Mouse (Mus musculus): Measurements from ENCODE around the gene Cdh26. TPM values are rescaled to one million over a fixed set of nuclear protein-coding genes. Genes with fewer than 3 reads are reported as not detected.

Gene Cdh26
- polyA plus RNA-seq, 1 experiment from 2014 or later: not detected

- ATAC-seq (ENCODE audit: insufficient read depth) (no peak), DNase-seq (no peak)
- H3K27me3 ChIP-seq (ENCODE audit: insufficient read depth, low read length): no peaks in the 10 kb centered on the region
- no peak overlapping the region for H3K4me3 ChIP-seq (ENCODE audit: low read depth, low read length)
- no peak overlapping the region for H3K9ac ChIP-seq
- H3K9me3 ChIP-seq (ENCODE audit: low read depth, low read length): no peaks in the 10 kb centered on the region
- TF ChIP-seq CTCF (IDR thresholded peaks at IDR 0.05; ENCODE audit: low read depth): no peak
- 69% methylated on average over 2 of the region's 2 CpGs for WGBS
- H3K4me2 ChIP-seq: no peak overlapping the region
- H3K4me1 ChIP-seq (ENCODE audit: insufficient read depth): peaks cover 3% of the 10 kb centered on the region; the same call in 1 of the 2 replicates
- no peak overlapping the region for H3K27ac ChIP-seq (ENCODE audit: low read depth)
- no peaks in the 10 kb centered on the region for H3K36me3 ChIP-seq (ENCODE audit: insufficient read depth)
Measured at GRCm38 (mm10) chr2:178433903-178434302, 3.6 kb downstream of the Cdh26 start.

GRCm38 (mm10) chr2:178437311-178437710 lies 7.0 kb downstream of the Cdh26 start:
- no peak for TF ChIP-seq CTCF (IDR thresholded peaks at IDR 0.05; ENCODE audit: low read depth)
- no peak for ATAC-seq (ENCODE audit: insufficient read depth)
- 50% methylated on average over 9 of the region's 9 CpGs for WGBS

GRCm38 (mm10) chr2:178449386-178449785 lies 19.1 kb downstream of the Cdh26 start:
- Histone ChIP-seq H3K4me2 (no peak overlapping the region), H3K4me3 (ENCODE audit: low read depth, low read length) (no peak overlapping the region), H3K27me3 (ENCODE audit: insufficient read depth, low read length) (no peaks in the 10 kb centered on the region), H3K9me3 (ENCODE audit: low read depth, low read length) (no peaks in the 10 kb centered on the region), H3K27ac (ENCODE audit: low read depth) (no peak overlapping the region), H3K4me1 (ENCODE audit: insufficient read depth) (no peaks in the 10 kb centered on the region), H3K36me3 (ENCODE audit: insufficient read depth) (no peaks in the 10 kb centered on the region), H3K9ac (no peak overlapping the region)
- no peak for DNase-seq
- 76% methylated on average over 4 of the region's 4 CpGs for WGBS
- no peak for ATAC-seq (ENCODE audit: insufficient read depth)
- no peak for TF ChIP-seq CTCF (IDR thresholded peaks at IDR 0.05; ENCODE audit: low read depth)

More at GRCm38 (mm10) chr2:178437311-178437710, 7.0 kb downstream of the Cdh26 start:
- Histone ChIP-seq H3K4me1 (ENCODE audit: insufficient read depth) (no peaks in the 10 kb centered on the region), H3K4me2 (no peak overlapping the region), H3K9ac (no peak overlapping the region), H3K36me3 (ENCODE audit: insufficient read depth) (no peaks in the 10 kb centered on the region), H3K27ac (ENCODE audit: low read depth) (no peak overlapping the region), H3K4me3 (ENCODE audit: low read depth, low read length) (no peak overlapping the region), H3K9me3 (ENCODE audit: low read depth, low read length) (no peaks in the 10 kb centered on the region), H3K27me3 (ENCODE audit: insufficient read depth, low read length) (no peaks in the 10 kb centered on the region)
- DNase-seq: no peak

- Histone ChIP-seq H3K36me3 (ENCODE audit: insufficient read depth) (no peaks in the 10 kb centered on the region), H3K4me3 (ENCODE audit: low read depth, low read length) (no peak overlapping the region), H3K9me3 (ENCODE audit: low read depth, low read length) (no peaks in the 10 kb centered on the region), H3K4me1 (ENCODE audit: insufficient read depth) (0 out of 2 replicates have a peak, but pooled peaks cover 4% of the 10 kb centered on the region), H3K9ac (no peak overlapping the region), H3K4me2 (no peak overlapping the region), H3K27ac (ENCODE audit: low read depth) (no peak overlapping the region), H3K27me3 (ENCODE audit: insufficient read depth, low read length) (no peaks in the 10 kb centered on the region)
- 32% methylated on average over 2 of the region's 2 CpGs for WGBS
- DNase-seq (no peak), ATAC-seq (ENCODE audit: insufficient read depth) (no peak)
- no peak for TF ChIP-seq CTCF (IDR thresholded peaks at IDR 0.05; ENCODE audit: low read depth)
Measured at GRCm38 (mm10) chr2:178450236-178450635, 19.9 kb downstream of the Cdh26 start.

- ATAC-seq (ENCODE audit: insufficient read depth) (no peak), DNase-seq (no peak)
- Histone ChIP-seq H3K9me3 (ENCODE audit: low read depth, low read length) (no peaks in the 10 kb centered on the region), H3K4me2 (no peak overlapping the region), H3K27me3 (ENCODE audit: insufficient read depth, low read length) (no peaks in the 10 kb centered on the region), H3K27ac (ENCODE audit: low read depth) (no peak overlapping the region), H3K36me3 (ENCODE audit: insufficient read depth) (no peaks in the 10 kb centered on the region), H3K9ac (no peak overlapping the region), H3K4me3 (ENCODE audit: low read depth, low read length) (no peak overlapping the region), H3K4me1 (ENCODE audit: insufficient read depth) (0 out of 2 replicates have a peak, but pooled peaks cover 9% of the 10 kb centered on the region)
- no peak for TF ChIP-seq CTCF (IDR thresholded peaks at IDR 0.05; ENCODE audit: low read depth)
- 63% methylated on average over 10 of the region's 10 CpGs for WGBS
Measured at GRCm38 (mm10) chr2:178450961-178451360, 20.6 kb downstream of the Cdh26 start.

GRCm38 (mm10) chr2:178454664-178455516 lies 24.6 kb downstream of the Cdh26 start:
- Histone ChIP-seq H3K4me2 (peak overlapping the region; percentile 31), H3K27ac (ENCODE audit: low read depth) (peak overlapping the region; percentile 63; the same call in 1 of the 2 replicates), H3K4me1 (ENCODE audit: insufficient read depth) (0 out of 2 replicates have a peak, but pooled peaks cover 9% of the 10 kb centered on the region), H3K4me3 (ENCODE audit: low read depth, low read length) (no peak overlapping the region), H3K36me3 (ENCODE audit: insufficient read depth) (no peaks in the 10 kb centered on the region), H3K9ac (no peak overlapping the region), H3K27me3 (ENCODE audit: insufficient read depth, low read length) (no peaks in the 10 kb centered on the region), H3K9me3 (ENCODE audit: low read depth, low read length) (no peaks in the 10 kb centered on the region)
- peak; percentile 91 for ATAC-seq (ENCODE audit: insufficient read depth)
- 16% methylated on average over 17 of the region's 17 CpGs for WGBS
- no peak for TF ChIP-seq CTCF (IDR thresholded peaks at IDR 0.05; ENCODE audit: low read depth)
- peak; percentile 81 for DNase-seq

- peaks cover 14% of the 10 kb centered on the region; the same call in 1 of the 2 replicates for H3K4me1 ChIP-seq (ENCODE audit: insufficient read depth)
- DNase-seq: no peak
- H3K4me2 ChIP-seq: no peak overlapping the region
- TF ChIP-seq CTCF (IDR thresholded peaks at IDR 0.05; ENCODE audit: low read depth): no peak
- no peak overlapping the region for H3K4me3 ChIP-seq (ENCODE audit: low read depth, low read length)
- H3K9me3 ChIP-seq (ENCODE audit: low read depth, low read length): no peaks in the 10 kb centered on the region
- ATAC-seq (ENCODE audit: insufficient read depth): no peak
- WGBS: 84% methylated on average over 6 of the region's 6 CpGs
- H3K36me3 ChIP-seq (ENCODE audit: insufficient read depth): no peaks in the 10 kb centered on the region
- no peak overlapping the region for H3K9ac ChIP-seq
- H3K27me3 ChIP-seq (ENCODE audit: insufficient read depth, low read length): no peaks in the 10 kb centered on the region
- no peak overlapping the region for H3K27ac ChIP-seq (ENCODE audit: low read depth)
Measured at GRCm38 (mm10) chr2:178457414-178457813, 27.1 kb downstream of the Cdh26 start.

All from lung, embryonic 14.5 days (tissue).